10 mouse cellular contexts compared by ENCODE assay signal in the genomic region with DNA sequence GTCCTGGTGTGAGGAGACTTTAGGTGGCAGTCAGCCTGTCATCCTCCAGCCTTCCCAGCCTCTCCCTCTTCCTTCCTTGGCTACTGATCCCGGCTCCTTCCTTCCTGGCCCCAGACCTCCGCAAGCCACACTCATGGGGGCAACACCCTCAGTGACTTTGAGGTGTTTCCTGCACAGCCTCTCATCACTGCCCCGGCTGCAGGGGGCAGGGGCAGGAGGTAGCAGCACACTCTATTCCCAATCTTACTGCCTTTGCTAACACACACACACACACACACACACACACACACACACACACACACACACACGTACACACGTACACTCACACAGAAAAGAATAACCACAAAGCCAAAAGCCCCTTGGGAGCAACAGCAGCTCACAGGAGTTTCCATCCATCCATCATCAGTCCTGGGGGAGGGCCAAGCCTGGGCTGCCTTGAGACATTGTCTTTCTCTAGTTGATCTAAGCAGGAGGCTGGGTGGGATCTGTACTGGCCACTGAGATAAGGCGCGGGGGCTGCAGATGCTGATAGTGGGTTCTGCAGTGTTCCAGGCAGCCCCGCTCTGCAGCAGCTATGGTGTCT. TPM values are rescaled to one million over a fixed set of nuclear protein-coding genes. Genes with fewer than 3 reads are reported as not detected.
DNase-seq lines count a peak whose midpoint lies in the region; ATAC-seq and TF ChIP-seq lines count a peak whose summit lies in the region.
"Had no signal": no experiment of that assay in that cellular context is flagged by ENCODE, and none has a peak within 500 bp of the region (broad histone marks: within the 10 kb centered on the region; RNA-seq: fewer than 3 reads in every experiment).

No protein-coding gene starts in this region.

- H3K4me2 ChIP-seq in forebrain, embryonic 11.5 days (ENCODE audit: low read depth, low read length, severe bottlenecking), result no peak overlapping the region
- peak overlapping the region; percentile 60 for H3K4me2 ChIP-seq in liver, embryonic 14.5 days (ENCODE audit: low read depth)
- H3K4me2 ChIP-seq: embryonic facial prominence, embryonic 13.5 days; midbrain, embryonic 12.5 days had no signal

- no peak for TF ChIP-seq CTCF in liver, embryonic 14.5 days (IDR thresholded peaks at IDR 0.05; ENCODE audit: low read depth)

- no peak overlapping the region for H3K4me3 ChIP-seq in forebrain, embryonic 10.5 days
- no peak overlapping the region for H3K4me3 ChIP-seq in forebrain, embryonic 11.5 days (ENCODE audit: low read depth, low read length)
- peak overlapping the region in 1 of 2 experiments; percentile 7; a peak in 2 of 4 replicates for H3K4me3 ChIP-seq in liver, embryonic 14.5 days (ENCODE audit: insufficient read depth in 1 of 2, low read depth in 2 of 2, low read length in 2 of 2)
- H3K4me3 ChIP-seq: embryonic facial prominence, embryonic 13.5 days; midbrain, embryonic 12.5 days had no signal

- WGBS in forebrain, embryonic 10.5 days, result 52% methylated on average over 8 of the region's 8 CpGs
- WGBS in forebrain, embryonic 11.5 days, result 66% methylated on average over 8 of the region's 8 CpGs
- 11% methylated on average over 7 of the region's 8 CpGs for WGBS in liver, embryonic 14.5 days (ENCODE audit: insufficient replicate concordance)

- TF ChIP-seq EP300 in liver, embryonic 14.5 days (IDR thresholded peaks at IDR 0.05; ENCODE audit: low read depth), result peak; percentile 89

- H3K9me3 ChIP-seq in forebrain, embryonic 10.5 days, result no peaks in the 10 kb centered on the region
- no peaks in the 10 kb centered on the region for H3K9me3 ChIP-seq in forebrain, embryonic 11.5 days (ENCODE audit: control insufficient read depth, low read length)
- H3K9me3 ChIP-seq in liver, embryonic 14.5 days (ENCODE audit: control insufficient read depth, low read length), result no peaks in the 10 kb centered on the region
- H3K9me3 ChIP-seq: embryonic facial prominence, embryonic 13.5 days; midbrain, embryonic 12.5 days had no signal

- H3K27ac ChIP-seq in forebrain, embryonic 10.5 days, result peak overlapping the region; percentile 52
- H3K27ac ChIP-seq in forebrain, embryonic 11.5 days (ENCODE audit: low read depth, low read length), result no peak overlapping the region
- H3K27ac ChIP-seq in liver, embryonic 14.5 days, result peak overlapping the region; percentile 72
- H3K27ac ChIP-seq: embryonic facial prominence, embryonic 13.5 days; midbrain, embryonic 12.5 days had no signal

- H3K27me3 ChIP-seq in forebrain, embryonic 10.5 days (ENCODE audit: poor library complexity, severe bottlenecking), result peaks cover 93% of the 10 kb centered on the region
- H3K27me3 ChIP-seq in forebrain, embryonic 11.5 days (ENCODE audit: control insufficient read depth, insufficient read depth, low read length), result peaks cover 20% of the 10 kb centered on the region
- peaks cover 9% of the 10 kb centered on the region for H3K27me3 ChIP-seq in liver, embryonic 14.5 days (ENCODE audit: control insufficient read depth, insufficient read depth, low read length)

- no peaks in the 10 kb centered on the region for H3K36me3 ChIP-seq in forebrain, embryonic 10.5 days (replicated peaks)
- H3K36me3 ChIP-seq in forebrain, embryonic 11.5 days (ENCODE audit: control insufficient read depth, insufficient read depth, low read length), result no peaks in the 10 kb centered on the region
- H3K36me3 ChIP-seq in liver, embryonic 14.5 days (replicated peaks; ENCODE audit: control insufficient read depth, insufficient read depth, low read depth), result no peaks in the 10 kb centered on the region
- H3K36me3 ChIP-seq: embryonic facial prominence, embryonic 13.5 days; midbrain, embryonic 12.5 days had no signal

- H3K4me1 ChIP-seq in forebrain, embryonic 10.5 days, result peaks cover 53% of the 10 kb centered on the region
- peaks cover 3% of the 10 kb centered on the region; the same call in 1 of the 2 replicates for H3K4me1 ChIP-seq in forebrain, embryonic 11.5 days (replicated peaks; ENCODE audit: control insufficient read depth, insufficient read depth, low read length)
- peaks cover 73 to 83% of the 10 kb centered on the region in 2 experiments for H3K4me1 ChIP-seq in liver, embryonic 14.5 days (replicated peaks; ENCODE audit: control insufficient read depth in 2 of 2, insufficient read depth in 2 of 2, low read length in 1 of 2)

- DNase-seq in forebrain, embryonic 10.5 days (ENCODE audit: extremely low spot score, low spot score), result no peak
- no peak for DNase-seq in forebrain, embryonic 11.5 days (ENCODE audit: low spot score)
- peak; percentile 71 for DNase-seq in MEL-GATA-1-ER (ENCODE audit: extremely low read depth, low read depth)
- peak; percentile 56 to 64 for DNase-seq in heart, postnatal 10 days
- peak; percentile 65 to 77 (median 75) for DNase-seq in liver, embryonic 14.5 days (ENCODE audit: low read depth in 3 of 3, low spot score in 3 of 3)
- DNase-seq in thymus, adult 18-20 months, result no peak
- no peak for DNase-seq in cerebellum, postnatal 4 days (ENCODE audit: low spot score in 2 of 2)

- intact Hi-C loops in heart, postnatal 10 days (cut with DNase I), result no loop called here

- ATAC-seq in forebrain, embryonic 11.5 days (replicated peaks; ENCODE audit: low FRiP score), result no peak
- peak; percentile 89 for ATAC-seq in liver, embryonic 14.5 days (ENCODE audit: insufficient read depth)
- no peak for ATAC-seq in monocyte, adult 5-6 weeks (replicated peaks; ENCODE audit: insufficient number of reproducible peaks, low FRiP score, low TSS enrichment, poor library complexity, severe bottlenecking)

- H3K9ac ChIP-seq in forebrain, embryonic 11.5 days (ENCODE audit: low read length), result no peak overlapping the region
- H3K9ac ChIP-seq in liver, embryonic 14.5 days (replicated peaks), result peak overlapping the region; percentile 38
- H3K9ac ChIP-seq: embryonic facial prominence, embryonic 13.5 days; midbrain, embryonic 12.5 days had no signal

RNA-seq across cellular contexts. Expression of a gene that starts 7.4 kb away (rescaled TPM):
- polyA plus RNA-seq in forebrain, embryonic 10.5 days (2016; fragmentation: Nextera tagmentation; extraction: Ambion mirVana), result 2.1 and 4.4 TPM in 2 replicates
- polyA plus RNA-seq in forebrain, embryonic 11.5 days (2014; fragmentation: Nextera tagmentation; extraction: Ambion mirVana), result 1.5 and 2.0 TPM in 2 replicates
- 10 to 100 TPM; 28.9 to 41.2 TPM for total RNA-seq in heart, postnatal 10 days (2021)
- polyA plus RNA-seq in liver, embryonic 14.5 days (2012; rRNA removed), result 57.6 and 61.8 TPM in 2 replicates
- polyA plus RNA-seq in liver, embryonic 14.5 days (2014; fragmentation: Nextera tagmentation; extraction: Ambion mirVana), result 78.7 and 88.5 TPM in 2 replicates
- 25.9 to 40.4 TPM (median 27.4 TPM) in 3 replicates for total RNA-seq in monocyte, adult 5-6 weeks (2017)

RNA-seq across cellular contexts. Expression of a gene that starts 18.0 kb away (rescaled TPM):
- 5.2 and 5.6 TPM in 2 replicates for polyA plus RNA-seq in forebrain, embryonic 10.5 days (2016; fragmentation: Nextera tagmentation; extraction: Ambion mirVana)
- 3.0 and 3.3 TPM in 2 replicates for polyA plus RNA-seq in forebrain, embryonic 11.5 days (2014; fragmentation: Nextera tagmentation; extraction: Ambion mirVana)
- total RNA-seq in heart, postnatal 10 days (2021), result 1 to 10 TPM; 5.3 to 8.3 TPM
- 18.1 and 20.1 TPM in 2 replicates for polyA plus RNA-seq in liver, embryonic 14.5 days (2012; rRNA removed)
- 15.8 and 19.3 TPM in 2 replicates for polyA plus RNA-seq in liver, embryonic 14.5 days (2014; fragmentation: Nextera tagmentation; extraction: Ambion mirVana)
- total RNA-seq in monocyte, adult 5-6 weeks (2017), result 1.1 TPM in 1 of 3 replicates, not detected in the others

RNA-seq across cellular contexts. Expression of a gene that starts 28.2 kb away (rescaled TPM):
- 0.25 TPM in 1 of 2 replicates, not detected in the other for polyA plus RNA-seq in forebrain, embryonic 10.5 days (2016; fragmentation: Nextera tagmentation; extraction: Ambion mirVana)
- polyA plus RNA-seq in forebrain, embryonic 11.5 days (2014; fragmentation: Nextera tagmentation; extraction: Ambion mirVana), result not detected in 2 replicates
- not detected for total RNA-seq in heart, postnatal 10 days (2021)
- polyA plus RNA-seq in liver, embryonic 14.5 days (2012; rRNA removed), result not detected in 2 replicates
- polyA plus RNA-seq in liver, embryonic 14.5 days (2014; fragmentation: Nextera tagmentation; extraction: Ambion mirVana), result 0.15 and 0.21 TPM in 2 replicates
- total RNA-seq in monocyte, adult 5-6 weeks (2017), result not detected in 3 replicates

RNA-seq across cellular contexts. Expression of a gene that starts 50.8 kb away (rescaled TPM):
- 7.1 and 9.8 TPM in 2 replicates for polyA plus RNA-seq in forebrain, embryonic 10.5 days (2016; fragmentation: Nextera tagmentation; extraction: Ambion mirVana)
- 4.7 and 5.0 TPM in 2 replicates for polyA plus RNA-seq in forebrain, embryonic 11.5 days (2014; fragmentation: Nextera tagmentation; extraction: Ambion mirVana)
- total RNA-seq in heart, postnatal 10 days (2021), result 1 to 10 TPM; 2.2 to 2.4 TPM
- polyA plus RNA-seq in liver, embryonic 14.5 days (2012; rRNA removed), result 0.61 and 0.91 TPM in 2 replicates
- polyA plus RNA-seq in liver, embryonic 14.5 days (2014; fragmentation: Nextera tagmentation; extraction: Ambion mirVana), result 0.42 and 0.53 TPM in 2 replicates
- total RNA-seq in monocyte, adult 5-6 weeks (2017), result not detected in 3 replicates

RNA-seq across cellular contexts. Expression of a gene that starts 57.3 kb away (rescaled TPM):
- polyA plus RNA-seq in forebrain, embryonic 10.5 days (2016; fragmentation: Nextera tagmentation; extraction: Ambion mirVana), result 30.1 and 30.3 TPM in 2 replicates
- polyA plus RNA-seq in forebrain, embryonic 11.5 days (2014; fragmentation: Nextera tagmentation; extraction: Ambion mirVana), result 42.7 and 44.0 TPM in 2 replicates
- total RNA-seq in heart, postnatal 10 days (2021), result 100 to 1,000 TPM in 1 of 2 experiments, 10 to 100 TPM in 1; 96.4 to 106 TPM
- 22.5 and 23.2 TPM in 2 replicates for polyA plus RNA-seq in liver, embryonic 14.5 days (2012; rRNA removed)
- 5.3 and 6.6 TPM in 2 replicates for polyA plus RNA-seq in liver, embryonic 14.5 days (2014; fragmentation: Nextera tagmentation; extraction: Ambion mirVana)
- total RNA-seq in monocyte, adult 5-6 weeks (2017), result 37.5 to 41.2 TPM (median 40.7 TPM) in 3 replicates

Comparison
In these comparisons a context has a peak if more than half of its experiments do, and no peak if none do; other contexts are left out.
1. DNase-seq: peak in MEL-GATA-1-ER (single experiment), heart, postnatal 10 days (2 of 2) and liver, embryonic 14.5 days (3 of 3); none in forebrain, embryonic 10.5 days (single experiment), forebrain, embryonic 11.5 days (single experiment), thymus, adult 18-20 months (0 of 2) and cerebellum, postnatal 4 days (0 of 2).
2. RNA of a gene that starts 7.4 kb away (polyA plus RNA-seq): 57.6 to 88.5 TPM in liver, embryonic 14.5 days; 2.1 to 4.4 TPM in forebrain, embryonic 10.5 days and 1.5 to 2.0 TPM in forebrain, embryonic 11.5 days; every median in the first group is over 10 times any median in the second.